Mouse (Mus musculus) heart, adult 2 months (tissue): Measurements from ENCODE around the gene Homer3.

Experiments
- CTCF ChIP-seq: fragments of 200-600 bp; IDR thresholded peaks from 2 replicates; pipeline ENCODE4 v1.8.1; 2022; ENCODE audit warnings: antibody characterized with exemption, mild to moderate bottlenecking, moderate library complexity
- EP300 ChIP-seq: fragments of 200-500 bp; IDR thresholded peaks from 2 replicates; pipeline ENCODE4 v1.6.1; 2011; ENCODE audit warnings: low read depth, low read length, control low read depth; ENCODE audit not compliant: insufficient read depth
- POLR2A ChIP-seq: fragments of 200-500 bp; IDR thresholded peaks from 2 replicates; pipeline ENCODE4 v1.6.1; 2011; ENCODE audit warnings: mild to moderate bottlenecking, low read depth, low read length, control low read depth; ENCODE audit not compliant: insufficient read depth

- TF ChIP-seq CTCF (peak; percentile 89), EP300 (no peak), POLR2A (no peak)
These were observed 49.6 kb downstream of the Homer3 start for GRCm38 (mm10) chr8:70332070-70332877.
